Mouse (Mus musculus) stomach, postnatal 0 days (tissue): Measurements from ENCODE around the gene Stbd1. TPM values are rescaled to one million over a fixed set of nuclear protein-coding genes. Genes with fewer than 3 reads are reported as not detected.

ENCODE experiments used
- ATAC-seq: fragments of 200-750 bp; cut with Nextera tagmentation; 2 replicates; pipeline ENCODE4 v1.8.0; 2017; ENCODE audit not compliant: low FRiP score, low TSS enrichment
- DNase-seq: peaks from one replicate; pipeline ENCODE4 v3.0.0-alpha.2; 2016; ENCODE audit warnings: low spot score
- H3K27ac ChIP-seq: fragments of 300-500 bp; sonication (generic); replicated peaks from 2 replicates; pipeline ENCODE4 v1.5.1; 2014; ENCODE audit warnings: mild to moderate bottlenecking, control low read depth
- H3K27me3 ChIP-seq: fragments of 300-500 bp; sonication (generic); 2 replicates; pipeline ENCODE4 v1.6.1; 2014; ENCODE audit warnings: low read length; ENCODE audit not compliant: control insufficient read depth, insufficient read depth
- H3K36me3 ChIP-seq: fragments of 300-500 bp; sonication (generic); 2 replicates; pipeline ENCODE4 v1.6.1; 2014; ENCODE audit warnings: low read length, mixed read lengths; ENCODE audit not compliant: control insufficient read depth, insufficient read depth
- H3K4me1 ChIP-seq: fragments of 300-500 bp; sonication (generic); replicated peaks from 2 replicates; pipeline ENCODE4 v1.6.1; 2014; ENCODE audit warnings: antibody characterized with exemption; ENCODE audit not compliant: control insufficient read depth, insufficient read depth
- H3K4me2 ChIP-seq: fragments of 300-500 bp; sonication (generic); replicated peaks from 2 replicates; pipeline ENCODE4 v1.6.1; 2014; ENCODE audit warnings: low read depth, mild to moderate bottlenecking, control low read depth, moderate library complexity
- H3K4me3 ChIP-seq: fragments of 300-500 bp; sonication (generic); 2 replicates; pipeline ENCODE4 v1.5.1; 2014; ENCODE audit warnings: low read depth, low read length, control low read depth
- H3K9ac ChIP-seq: fragments of 300-500 bp; sonication (generic); 2 replicates; pipeline ENCODE4 v1.6.1; 2014; ENCODE audit warnings: mild to moderate bottlenecking, low read length, control low read depth, mixed read lengths
- H3K9me3 ChIP-seq: fragments of 300-500 bp; sonication (generic); 2 replicates; pipeline ENCODE4 v1.6.1; 2016; ENCODE audit warnings: low read length; ENCODE audit not compliant: control insufficient read depth
- CTCF ChIP-seq: IDR thresholded peaks from 2 replicates; pipeline ENCODE4 v1.5.1; 2016; ENCODE audit warnings: antibody characterized with exemption, low read depth, mild to moderate bottlenecking, moderate library complexity
- EP300 ChIP-seq: optimal IDR thresholded peaks from 2 replicates; pipeline ENCODE3; 2016; ENCODE audit warnings: antibody characterized with exemption
- WGBS: fragments of 180-500 bp; shearing (Covaris S2); extraction: QIAGEN DNeasy Blood & Tissue Kit; methylation state at CpG from one replicate; pipeline ENCODE4 v1.1.7; 2014; 5-methylcytosine and 5-hydroxymethylcytosine counted together
- polyA plus RNA-seq: library from polyadenylated mRNA; unstranded; fragments of >200 nt; fragmentation: Nextera tagmentation; extraction: Ambion mirVana; gene quantifications from 2 replicates; pipeline ENCODE4 v1.2.1, GENCODE M21; 2015

Gene Stbd1
- polyA plus RNA-seq, 1 experiment from 2014 or later: 19.2 TPM

- no peak overlapping the region for H3K4me2 ChIP-seq
- no peak overlapping the region for H3K27ac ChIP-seq
- H3K9ac ChIP-seq: no peak overlapping the region
- H3K27me3 ChIP-seq: no peaks in the 10 kb centered on the region
- H3K36me3 ChIP-seq: no peaks in the 10 kb centered on the region
- H3K4me1 ChIP-seq: no peaks in the 10 kb centered on the region
- TF ChIP-seq EP300 (no peak), CTCF (no peak)
- DNase-seq (no peak), ATAC-seq (no peak)
- H3K9me3 ChIP-seq: no peaks in the 10 kb centered on the region
- 59% methylated on average over 7 of the region's 7 CpGs for WGBS
- no peak overlapping the region for H3K4me3 ChIP-seq
Observed at GRCm38 (mm10) chr5:92627896-92628295, 25.1 kb downstream of the Stbd1 start.

- ATAC-seq (no peak), DNase-seq (no peak)
- H3K9ac ChIP-seq: no peak overlapping the region
- no peaks in the 10 kb centered on the region for H3K4me1 ChIP-seq
- no peaks in the 10 kb centered on the region for H3K9me3 ChIP-seq
- no peaks in the 10 kb centered on the region for H3K27me3 ChIP-seq
- TF ChIP-seq EP300 (no peak), CTCF (peak; percentile 20; the same call in 1 of the 2 replicates)
- no peak overlapping the region for H3K27ac ChIP-seq
- 70% methylated on average over 4 of the region's 4 CpGs for WGBS
- no peak overlapping the region for H3K4me2 ChIP-seq
- H3K36me3 ChIP-seq: no peaks in the 10 kb centered on the region
- H3K4me3 ChIP-seq: no peak overlapping the region
Observed at GRCm38 (mm10) chr5:92633526-92633925, 30.7 kb downstream of the Stbd1 start.

DNA sequence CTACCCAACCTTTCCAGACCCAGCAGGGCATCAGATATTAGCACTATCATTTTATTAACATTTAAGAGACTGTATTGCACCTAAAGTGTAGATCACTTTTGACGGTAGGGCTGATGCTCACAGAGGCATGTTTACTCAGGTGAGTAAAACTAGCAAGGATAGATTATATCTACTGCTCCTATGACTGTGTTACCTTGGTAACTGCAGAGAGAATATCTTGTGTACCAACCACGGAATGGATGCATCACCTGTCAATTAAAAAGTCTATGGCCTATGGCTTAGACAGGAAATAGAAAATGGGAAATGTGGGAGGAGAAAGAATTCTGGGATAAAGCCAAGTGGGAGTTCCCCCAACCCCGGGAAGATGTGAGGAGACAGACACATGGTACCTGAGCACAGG lies 32.1 kb downstream of the Stbd1 start:
- no peak for DNase-seq
- no peak overlapping the region for H3K9ac ChIP-seq
- no peaks in the 10 kb centered on the region for H3K27me3 ChIP-seq
- TF ChIP-seq CTCF (no peak), EP300 (no peak)
- ATAC-seq: no peak
- 58% methylated on average over 3 of the region's 3 CpGs for WGBS
- H3K4me1 ChIP-seq: no peaks in the 10 kb centered on the region
- no peak overlapping the region for H3K4me3 ChIP-seq
- H3K27ac ChIP-seq: no peak overlapping the region
- no peaks in the 10 kb centered on the region for H3K9me3 ChIP-seq
- no peaks in the 10 kb centered on the region for H3K36me3 ChIP-seq
- H3K4me2 ChIP-seq: no peak overlapping the region

DNA sequence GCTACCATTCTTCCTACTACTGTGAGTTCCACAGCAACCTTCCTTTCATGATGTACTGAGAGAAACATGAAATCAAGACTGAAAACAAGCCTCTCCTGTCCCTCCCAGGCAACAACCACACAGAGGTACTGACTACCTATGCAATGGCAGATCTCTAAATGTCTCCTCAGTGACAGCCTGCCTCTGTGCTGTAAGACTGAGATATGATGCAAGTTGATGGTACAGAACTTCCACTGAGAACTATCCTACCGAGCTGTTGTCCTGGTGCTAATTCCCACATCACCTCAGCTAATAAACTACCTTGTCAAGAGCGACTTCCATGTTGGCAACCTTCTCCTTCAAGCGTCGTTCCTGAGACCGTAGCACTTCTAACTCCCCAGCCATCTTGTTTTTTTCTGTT lies 33.0 kb downstream of the Stbd1 start:
- 85% methylated on average over 5 of the region's 5 CpGs for WGBS
- TF ChIP-seq CTCF (no peak), EP300 (no peak)
- Histone ChIP-seq H3K27ac (no peak overlapping the region), H3K27me3 (no peaks in the 10 kb centered on the region), H3K4me3 (no peak overlapping the region), H3K36me3 (no peaks in the 10 kb centered on the region), H3K9me3 (no peaks in the 10 kb centered on the region), H3K4me2 (no peak overlapping the region), H3K4me1 (no peaks in the 10 kb centered on the region), H3K9ac (no peak overlapping the region)
- ATAC-seq (no peak), DNase-seq (no peak)

- no peak overlapping the region for H3K4me3 ChIP-seq
- no peaks in the 10 kb centered on the region for H3K4me1 ChIP-seq
- TF ChIP-seq CTCF: no peak
- TF ChIP-seq EP300: no peak
- H3K27ac ChIP-seq: no peak overlapping the region
- no peaks in the 10 kb centered on the region for H3K9me3 ChIP-seq
- 75% methylated on average over 3 of the region's 3 CpGs for WGBS
- ATAC-seq (no peak), DNase-seq (no peak)
- no peak overlapping the region for H3K9ac ChIP-seq
- H3K27me3 ChIP-seq: no peaks in the 10 kb centered on the region
- no peaks in the 10 kb centered on the region for H3K36me3 ChIP-seq
- H3K4me2 ChIP-seq: no peak overlapping the region
Observed at GRCm38 (mm10) chr5:92640861-92641260, 38.0 kb downstream of the Stbd1 start.

Other genes starting within 250 kb of the Stbd1 start
- 20.5 and 21.4 TPM in 2 replicates for gene Nup54, start 167.8 kb upstream of the Stbd1 start, polyA plus RNA-seq
- gene Scarb2, start 96.2 kb upstream of the Stbd1 start, polyA plus RNA-seq: 19.1 and 20.9 TPM in 2 replicates
- gene Fam47e, start 48.0 kb upstream of the Stbd1 start, polyA plus RNA-seq: 0.13 and 0.19 TPM in 2 replicates
- gene Ccdc158, start 72.2 kb downstream of the Stbd1 start, polyA plus RNA-seq: 0.24 and 0.31 TPM in 2 replicates
- 11.4 and 15.0 TPM in 2 replicates for gene Shroom3, start 80.4 kb downstream of the Stbd1 start, polyA plus RNA-seq